Mouse (Mus musculus) left cerebral cortex, postnatal 36 days (tissue): ENCODE measurements at regions not wholly inside any gene's neighbourhood (a gene's known extent, or its start where the extent isn't known, plus 50 kb on each side); places are given as distances from the start of the nearest gene placed in this dataset.
"Not testable (repeated sequence)": the region's sequence is repeated elsewhere in the genome, so short reads cannot be mapped to it uniquely, and the experiment has no call there.

Source experiments
- DNase-seq, 2 experiments: peaks; one replicate each; pipeline ENCODE4 v3.0.0; 2021 to 2022; ENCODE audit warnings: low spot score in 2 of 2, mixed read lengths in 1 of 2
- intact Hi-C: fragments of 180-260 bp; cut with DNase I; formaldehyde crosslinking; loops from one replicate; pipeline ENCODE4 v1.15.1; 2025

GRCm38 (mm10) chr3:82290373-82290772 is 67.5 kb upstream of the Map9 start:
- intact Hi-C loops = no loop called here
- no peak for DNase-seq

GRCm38 (mm10) chr3:82288996-82289395 is 68.8 kb upstream of the Map9 start:
- DNase-seq = no peak
- intact Hi-C loops = no loop called here

- intact Hi-C loops = loop anchor here (5.0 to 10.0 kb wide), 2 partner anchors 40 to 132 kb away; partner anchors contain the start of gene Gucy1a1
- DNase-seq = no peak
Measured at GRCm38 (mm10) chr3:82276977-82277714, 80.7 kb upstream of the Map9 start.

- intact Hi-C loops = loop anchor here (5.0 to 10.0 kb wide), 2 partner anchors 41 to 131 kb away; partner anchors contain the start of gene Gucy1a1
- DNase-seq = no peak
Measured at GRCm38 (mm10) chr3:82275822-82276203, 82.0 kb upstream of the Map9 start.

GRCm38 (mm10) chr3:82274945-82275821 is 82.7 kb upstream of the Map9 start:
- peak; percentile 29 to 45 for DNase-seq
- intact Hi-C loops = loop anchor here (5.0 to 10.0 kb wide), 2 partner anchors 42 to 130 kb away; partner anchors contain the start of gene Gucy1a1

DNA sequence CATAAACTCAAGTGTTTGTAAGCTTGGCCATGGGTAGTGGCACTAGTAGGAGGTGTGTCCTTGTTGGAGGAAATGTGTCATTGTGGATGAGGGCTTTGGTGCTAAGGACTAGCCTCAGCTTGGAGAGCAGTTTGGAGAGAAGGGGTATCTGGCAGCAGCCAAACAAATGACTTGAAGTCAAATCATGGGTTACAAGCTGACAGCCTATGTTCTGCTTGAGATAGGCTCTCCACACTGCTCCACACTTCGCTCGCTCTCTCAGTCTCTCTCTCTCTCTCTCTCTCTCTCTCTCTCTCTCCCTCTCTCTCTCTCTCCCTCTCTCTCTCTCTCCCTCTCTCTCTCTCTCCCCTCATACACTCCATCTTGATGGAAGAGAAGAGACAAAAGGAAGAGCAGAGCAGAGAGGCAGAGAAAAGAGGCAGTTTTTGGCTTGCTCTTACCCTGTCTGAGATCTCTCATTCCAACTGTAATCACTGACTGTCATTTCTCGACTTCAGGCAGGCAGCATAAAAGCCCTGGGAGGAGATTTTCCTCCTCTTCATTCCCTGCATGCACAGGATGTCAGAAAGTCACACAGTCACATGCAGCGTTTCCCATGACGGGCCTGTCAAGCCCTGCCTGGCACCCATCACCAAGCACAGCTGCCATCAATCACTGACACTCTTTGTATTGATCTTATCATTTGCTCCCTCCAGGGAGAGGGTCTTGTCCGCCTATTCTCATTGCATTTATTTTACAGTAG is 83.5 kb upstream of the Map9 start:
- intact Hi-C loops = loop anchor here (10.0 kb wide), 1 partner anchor 130 kb away; the partner anchor contains the start of gene Gucy1a1
- DNase-seq = no peak

GRCm38 (mm10) chr3:82273511-82273910 is 84.3 kb upstream of the Map9 start:
- intact Hi-C loops = loop anchor here (10.0 kb wide), 1 partner anchor 129 kb away; the partner anchor contains the start of gene Gucy1a1
- DNase-seq = not testable (repeated sequence)

- no peak for DNase-seq
- intact Hi-C loops = loop anchor here (10.0 kb wide), 1 partner anchor 127 kb away; the partner anchor contains the start of gene Gucy1a1
Measured at GRCm38 (mm10) chr3:82271965-82272364, 85.9 kb upstream of the Map9 start.

DNA sequence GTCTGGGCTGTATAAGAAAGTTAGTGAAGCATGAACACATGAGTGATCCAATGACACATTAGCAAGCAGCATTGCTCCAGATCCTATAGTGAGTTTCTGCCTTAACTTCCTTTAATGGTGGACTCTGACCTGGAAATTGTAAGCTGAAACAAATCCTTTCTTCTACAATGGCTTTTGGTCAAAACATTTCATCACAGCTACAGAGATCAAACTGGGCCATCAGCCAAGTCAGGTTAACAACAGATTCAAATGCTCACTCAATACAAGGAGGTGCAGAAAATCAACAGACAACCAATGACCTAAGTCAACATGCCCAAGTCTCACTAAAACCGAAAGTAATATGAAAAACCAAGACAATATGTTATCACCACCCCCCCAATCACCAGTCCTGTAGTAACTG is 91.9 kb upstream of the Map9 start:
- DNase-seq = no peak
- intact Hi-C loops = no loop called here

- no peak for DNase-seq
- intact Hi-C loops = no loop called here
Measured at GRCm38 (mm10) chr3:82261976-82262375, 95.9 kb upstream of the Map9 start.

DNA sequence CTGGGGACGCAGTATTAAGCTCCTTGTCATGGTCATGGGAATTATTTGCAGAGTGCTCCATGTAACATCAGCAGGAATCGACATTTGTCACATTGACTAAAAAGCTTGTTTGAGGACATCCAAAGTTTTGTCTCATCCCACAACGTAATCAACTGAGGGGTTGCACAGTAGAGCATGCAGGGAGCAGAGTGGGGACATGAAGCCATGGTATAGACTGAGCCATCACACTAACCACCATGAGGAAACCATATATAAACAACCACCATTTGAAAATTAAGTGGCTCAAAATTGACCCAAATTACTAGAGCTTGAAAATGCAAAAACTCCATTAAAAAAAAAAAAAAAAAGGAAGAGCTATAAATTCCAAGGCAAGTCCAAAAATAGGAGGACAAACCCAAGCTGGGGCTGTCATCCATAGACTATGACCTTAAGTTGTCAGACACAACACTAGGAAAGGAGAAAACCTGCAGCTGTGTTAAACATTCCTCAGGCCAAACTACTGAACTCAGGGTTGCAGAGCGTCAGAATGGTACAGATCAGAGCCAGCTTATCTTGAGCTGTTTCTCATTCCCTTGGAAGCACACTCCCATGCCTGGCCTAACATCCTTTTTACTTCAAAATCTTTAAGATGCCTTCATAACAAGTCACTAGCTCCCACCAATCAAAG is 97.7 kb upstream of the Map9 start:
- intact Hi-C loops = no loop called here
- no peak for DNase-seq

- intact Hi-C loops = no loop called here
- DNase-seq = peak; percentile 30 to 49
Measured at GRCm38 (mm10) chr3:82250796-82251261, 105.2 kb upstream of the Gucy1a1 start.

DNA sequence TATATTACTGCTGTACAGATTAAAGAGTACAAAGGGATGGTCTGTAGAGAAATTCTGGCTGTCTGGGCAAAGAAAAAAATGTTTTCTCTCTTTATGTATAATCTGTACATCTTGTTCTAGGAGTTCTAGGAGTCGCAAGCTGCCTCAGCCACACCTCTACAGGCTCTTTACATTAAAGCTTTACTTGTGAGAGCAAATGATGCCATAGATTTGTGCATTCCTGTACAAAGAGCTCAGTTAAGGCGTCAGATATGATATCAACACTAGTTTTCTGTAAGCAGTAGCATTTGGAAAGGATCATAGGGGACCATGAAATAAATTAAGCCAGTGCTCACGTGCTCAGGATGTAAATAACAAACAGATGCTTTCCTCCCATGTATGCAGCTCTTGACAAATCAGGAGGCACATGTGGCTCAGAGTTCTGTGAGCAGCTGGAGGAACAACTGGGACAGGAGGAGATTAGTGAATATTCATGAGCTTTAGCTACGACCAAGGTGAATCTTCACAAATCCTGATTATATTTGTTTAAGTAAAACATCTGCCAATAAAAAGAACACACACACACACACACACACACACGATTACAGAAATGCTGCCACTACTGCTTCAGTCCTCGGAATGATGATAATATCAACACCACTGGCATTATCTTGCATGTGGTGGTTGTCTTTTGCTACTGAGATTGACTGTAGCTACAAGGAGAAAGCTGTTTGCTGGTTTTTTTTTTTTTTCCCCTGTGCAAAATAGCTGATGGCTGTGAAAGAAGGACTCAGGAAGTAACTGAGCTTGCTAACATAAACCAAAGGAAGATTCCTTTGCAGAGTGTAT is 104.6 kb upstream of the Gucy1a1 start:
- DNase-seq = no peak
- intact Hi-C loops = no loop called here

DNA sequence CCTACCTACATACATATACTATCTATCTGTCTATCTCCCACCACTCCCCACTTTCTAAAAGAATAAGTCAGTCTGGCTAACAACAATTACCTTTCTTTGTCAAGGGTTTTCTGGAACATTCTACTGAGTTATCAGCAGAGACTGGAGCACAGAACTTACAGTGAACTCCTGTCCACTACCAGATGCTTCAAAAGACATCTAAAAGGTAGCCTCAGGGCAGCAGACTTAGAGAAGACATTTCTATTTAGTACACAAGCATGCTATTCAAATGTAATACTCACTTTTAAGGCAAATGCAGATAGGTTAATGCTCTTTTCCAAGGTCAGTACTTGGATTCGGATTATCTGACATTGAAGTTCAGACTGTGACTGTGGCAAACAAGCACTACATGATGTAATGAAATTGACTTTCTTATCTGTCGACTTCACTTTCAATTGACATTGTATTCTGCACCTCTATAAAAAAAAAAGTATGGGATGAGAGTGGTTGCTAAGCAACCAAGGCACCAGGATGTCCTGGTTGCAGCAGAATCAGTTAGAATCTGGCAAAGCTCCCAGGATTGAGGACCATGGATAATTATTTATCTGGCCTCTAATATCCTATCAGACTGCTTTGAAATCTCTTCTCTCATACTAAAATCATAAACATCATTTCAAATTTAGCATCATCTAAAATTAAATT is 90.9 kb upstream of the Gucy1a1 start:
- intact Hi-C loops = no loop called here
- no peak for DNase-seq

- DNase-seq = no peak
- intact Hi-C loops = no loop called here
Measured at GRCm38 (mm10) chr3:82234306-82234705, 88.7 kb upstream of the Gucy1a1 start.

GRCm38 (mm10) chr3:82223379-82223778 is 77.8 kb upstream of the Gucy1a1 start:
- intact Hi-C loops = no loop called here
- no peak for DNase-seq

GRCm38 (mm10) chr3:82221924-82222323 is 76.3 kb upstream of the Gucy1a1 start:
- intact Hi-C loops = no loop called here
- DNase-seq = no peak
